Mouse (Mus musculus): ENCODE data around the gene Cbln1.

Gene Cbln1

DNA sequence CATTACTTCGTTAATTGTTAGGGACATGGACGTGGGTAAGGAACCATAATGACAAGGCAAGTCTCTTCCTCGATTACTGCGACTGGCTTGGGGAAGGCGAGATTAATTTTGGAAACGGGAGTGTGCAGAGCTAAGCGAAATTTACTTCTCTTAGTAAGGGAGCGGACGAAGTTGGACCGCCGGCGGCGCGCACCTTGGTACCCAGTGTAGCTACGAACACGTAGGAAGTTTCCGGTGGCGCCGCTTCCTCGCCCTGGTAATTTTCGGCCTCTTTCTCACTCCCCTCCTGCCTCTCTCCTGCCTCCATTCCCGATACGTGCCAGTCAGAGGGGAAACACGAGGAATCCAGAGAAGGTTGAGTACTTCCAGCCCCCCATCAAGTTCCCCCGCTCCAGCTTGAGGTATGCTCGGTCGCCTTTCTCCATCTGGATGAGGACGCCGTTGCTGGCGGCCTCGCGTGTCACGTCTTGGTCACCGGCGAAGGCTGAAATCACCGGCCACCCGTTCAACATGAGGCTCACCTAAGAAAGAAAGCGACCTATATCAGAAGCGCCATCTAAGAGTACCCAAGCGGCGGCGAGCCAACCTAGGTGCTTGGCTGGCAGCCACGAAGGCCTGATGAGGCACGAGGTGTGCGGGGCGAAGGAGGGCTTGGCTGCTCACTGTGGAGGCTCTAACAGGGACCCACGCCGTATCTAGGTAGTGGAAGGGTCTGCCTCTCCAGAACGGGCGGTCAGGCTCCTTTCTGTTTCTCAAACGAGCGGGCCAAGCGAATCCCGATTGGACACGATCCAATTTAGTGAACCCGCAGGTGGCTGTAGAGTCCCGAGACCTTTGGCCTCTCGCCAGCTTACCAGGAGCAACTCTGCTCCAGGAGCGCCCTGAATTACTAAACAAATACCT is 2.2 kb downstream of the Cbln1 start:
- peak in 1 of 2 experiments; percentile 62 for DNase-seq (ENCODE audit: low spot score in 2 of 2)

DNA sequence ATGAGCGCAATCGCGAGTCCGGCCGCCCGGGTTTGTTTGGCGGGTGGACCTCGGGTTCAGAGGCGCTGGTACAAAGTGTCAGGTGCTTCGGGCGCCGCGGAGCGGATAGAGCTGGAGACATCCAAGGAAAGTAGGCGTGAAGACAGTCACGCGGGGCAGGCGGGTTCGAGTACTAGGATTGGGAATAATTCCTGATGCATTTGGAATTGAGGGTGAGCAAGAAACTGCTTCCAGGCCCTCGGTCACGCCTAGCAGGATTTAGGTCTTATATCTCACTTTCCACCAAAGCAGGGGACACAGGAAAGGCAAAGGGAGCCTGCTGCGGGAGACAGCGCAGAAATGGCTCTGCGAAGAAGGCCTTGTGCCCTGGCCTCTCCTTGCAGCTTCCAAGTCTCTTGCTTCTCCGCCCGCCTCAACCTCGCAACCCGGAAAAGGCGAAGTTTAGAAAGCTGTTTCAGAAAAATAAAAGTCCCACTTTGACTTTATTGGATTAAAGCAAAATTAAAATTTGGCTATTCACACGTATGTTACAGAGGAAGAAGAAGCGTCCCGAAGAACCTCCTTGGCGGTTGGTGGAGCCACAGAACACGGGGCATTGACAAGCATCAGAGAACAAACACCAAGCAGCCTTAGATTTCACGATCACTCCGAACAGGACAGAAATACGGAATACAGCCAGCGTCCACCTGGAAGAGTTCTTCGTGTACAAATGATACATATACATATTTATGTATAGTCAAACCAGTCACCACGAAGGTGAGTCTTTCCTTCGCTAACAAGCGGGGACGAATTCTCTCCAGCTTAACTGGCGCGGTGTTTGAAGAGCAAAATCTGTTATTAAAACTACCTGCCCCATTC is 3.2 kb downstream of the Cbln1 start:
- DNase-seq (ENCODE audit: low spot score in 2 of 2): peak in 1 of 2 experiments; percentile 24

- no peak for DNase-seq (ENCODE audit: low spot score in 2 of 2)
Observed at GRCm38 (mm10) chr8:87468416-87468957, 3.9 kb downstream of the Cbln1 start.

DNA sequence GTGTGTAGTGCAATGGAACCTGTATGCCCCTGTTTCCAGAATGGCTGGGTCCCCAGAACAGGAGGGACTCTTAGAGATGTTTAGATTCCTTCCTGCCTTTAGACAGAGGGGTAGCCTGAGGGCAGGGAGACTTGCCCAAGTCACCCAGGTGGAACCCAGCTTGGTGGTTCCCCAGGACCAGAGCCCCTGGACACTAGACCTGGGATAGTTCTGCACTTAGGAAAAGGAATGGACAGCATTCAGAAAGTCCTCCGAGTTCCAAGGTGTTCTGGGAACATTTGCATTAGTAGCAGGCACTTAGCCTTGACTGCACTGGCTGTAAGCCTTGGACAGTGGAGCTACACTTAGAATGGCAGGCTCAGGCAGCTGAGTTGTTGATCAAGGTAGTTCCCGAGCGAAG is 4.5 kb downstream of the Cbln1 start:
- no peak for DNase-seq (ENCODE audit: low spot score in 2 of 2)

DNA sequence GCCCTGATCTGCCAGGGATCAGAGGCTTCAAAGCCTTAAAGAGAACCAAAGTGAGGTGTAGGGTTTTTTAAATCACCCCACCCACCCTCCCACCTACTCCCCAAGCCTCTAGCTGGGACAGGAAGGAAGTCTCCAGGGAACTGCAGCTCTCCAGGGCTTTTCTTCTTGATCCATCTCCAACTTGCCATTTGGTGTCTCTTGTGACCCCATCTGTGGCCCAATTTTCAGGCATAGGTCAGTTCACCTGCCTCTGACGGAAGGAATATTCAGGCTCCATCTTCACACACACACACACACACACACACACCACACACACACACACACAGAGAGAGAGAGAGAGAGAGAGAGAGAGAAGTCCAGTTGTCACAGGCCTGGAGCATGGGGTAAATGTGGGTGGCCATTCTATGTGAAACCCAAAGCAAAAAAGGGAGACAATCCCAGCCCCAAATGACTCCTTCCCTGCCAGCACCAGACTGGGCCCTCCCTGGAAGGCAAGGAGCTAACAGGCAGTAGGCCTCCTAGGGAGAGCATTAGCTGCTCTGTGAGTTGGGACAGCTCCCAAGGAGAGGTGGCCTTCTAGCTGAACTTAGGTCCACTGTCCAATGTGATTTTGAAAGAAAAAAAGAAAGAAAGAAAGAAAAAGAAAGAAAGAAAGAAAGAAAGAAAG is 5.3 kb downstream of the Cbln1 start:
- DNase-seq (ENCODE audit: low spot score in 2 of 2): no peak

- no peak for DNase-seq (ENCODE audit: low spot score in 2 of 2)
Observed at GRCm38 (mm10) chr8:87466335-87466734, 6.1 kb downstream of the Cbln1 start.

DNA sequence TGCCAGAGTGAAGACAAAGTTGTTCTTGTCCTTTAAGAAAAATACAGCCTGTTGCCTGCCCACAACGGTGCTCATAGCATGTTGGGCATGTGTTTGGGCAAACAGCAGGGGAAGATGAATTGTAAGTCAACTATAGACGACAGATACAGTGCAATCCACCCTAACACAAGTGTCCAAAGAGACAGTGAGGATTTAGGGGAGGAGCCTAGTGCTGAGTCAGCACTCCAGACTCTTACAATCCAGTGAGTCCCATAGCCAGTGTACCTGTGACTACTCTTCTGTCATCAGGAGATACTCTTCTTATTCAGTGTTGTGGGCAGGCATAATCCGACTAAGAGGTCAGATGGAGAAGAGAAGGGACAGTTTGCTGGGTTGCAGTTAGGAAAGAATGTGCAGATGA is 8.0 kb downstream of the Cbln1 start:
- no peak for DNase-seq (ENCODE audit: low spot score in 2 of 2)

GRCm38 (mm10) chr8:87461801-87462200 is 10.6 kb downstream of the Cbln1 start:
- DNase-seq (ENCODE audit: low spot score in 2 of 2): no peak

GRCm38 (mm10) chr8:87456949-87457348 is 15.5 kb downstream of the Cbln1 start:
- no peak for DNase-seq (ENCODE audit: low spot score in 2 of 2)

DNA sequence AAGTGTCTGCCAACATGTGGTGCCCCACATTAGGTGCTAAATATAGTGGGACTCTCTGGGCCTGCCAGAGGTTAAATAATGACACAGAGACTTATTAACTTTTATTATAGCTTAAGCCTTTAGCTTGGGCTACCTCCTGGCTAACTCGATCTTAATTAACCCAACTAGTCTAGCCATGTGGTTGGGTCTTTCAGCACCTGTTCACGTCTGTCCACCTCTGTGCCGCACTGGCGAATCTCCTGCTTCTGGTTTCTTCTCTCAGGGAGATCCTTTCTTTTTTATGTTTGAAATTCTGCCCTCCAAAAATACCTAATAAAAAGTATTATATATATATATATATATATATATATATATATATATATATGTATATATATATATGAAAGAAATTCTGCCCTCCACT is 19.6 kb downstream of the Cbln1 start:
- DNase-seq (ENCODE audit: low spot score in 2 of 2): no peak

DNA sequence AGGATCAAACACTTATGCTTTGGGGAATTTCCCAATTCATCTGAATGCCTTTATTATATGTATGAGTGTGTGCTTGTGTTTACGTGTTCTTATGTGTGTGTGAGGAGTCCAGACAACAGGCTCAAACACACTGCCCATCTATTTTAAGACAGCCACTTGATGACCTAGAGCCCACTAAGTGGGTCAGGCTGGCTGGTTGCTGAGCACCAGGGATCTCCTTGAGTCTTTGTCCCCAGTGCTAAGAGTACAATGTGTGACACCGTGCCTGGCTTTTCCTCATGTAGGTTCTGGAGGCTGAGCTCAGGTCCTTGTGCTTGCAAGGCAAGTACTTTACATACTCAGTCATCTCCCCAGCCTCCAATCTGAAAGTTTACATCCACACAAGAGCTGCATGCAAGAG is 20.7 kb downstream of the Cbln1 start:
- no peak for DNase-seq (ENCODE audit: low spot score in 2 of 2)

DNA sequence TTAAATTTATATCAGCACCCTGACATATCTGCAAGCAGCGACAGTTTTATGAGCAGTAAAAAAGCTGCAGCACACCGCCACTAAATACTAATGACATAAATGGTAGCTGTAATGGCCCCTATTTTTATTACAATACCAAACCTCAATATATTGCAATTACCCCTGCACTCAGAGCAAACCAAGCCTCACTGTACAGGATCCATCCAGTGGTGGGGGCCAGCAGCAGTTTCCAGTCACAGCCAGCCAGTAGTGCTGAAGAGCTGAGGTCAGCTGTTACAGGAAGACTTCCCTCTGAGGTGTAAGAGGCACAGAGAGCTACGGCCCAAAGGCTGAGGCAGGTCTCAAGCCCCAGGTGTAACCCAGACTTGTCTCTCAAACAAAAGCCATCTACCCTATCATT is 37.8 kb downstream of the Cbln1 start:
- no peak for DNase-seq (ENCODE audit: low spot score in 2 of 2)

GRCm38 (mm10) chr8:87427188-87427587 is 45.2 kb downstream of the Cbln1 start:
- no peak for DNase-seq (ENCODE audit: low spot score in 2 of 2)

- no peak for DNase-seq (ENCODE audit: low spot score in 2 of 2)
Observed at GRCm38 (mm10) chr8:87424706-87425105, 47.7 kb downstream of the Cbln1 start.

DNA sequence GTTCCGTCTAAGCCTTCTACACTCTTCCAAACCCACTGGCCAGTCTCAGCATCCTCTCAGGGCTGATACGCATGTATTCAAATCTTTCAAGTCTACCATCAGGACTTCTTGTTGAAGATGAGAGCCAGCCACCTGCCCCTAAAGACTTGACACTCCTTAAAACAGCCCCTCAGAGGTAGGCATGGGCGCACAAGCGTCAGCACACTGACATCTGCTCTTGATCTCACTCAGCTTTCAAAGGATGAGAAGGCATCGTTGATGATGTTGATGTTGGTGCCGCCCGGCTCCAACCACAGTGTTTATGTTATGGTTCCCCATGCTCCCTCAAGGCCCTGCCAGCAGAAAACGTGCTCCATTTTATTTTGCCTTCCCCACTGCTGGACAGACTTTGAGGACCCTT is 50.7 kb downstream of the Cbln1 start:
- no peak for DNase-seq (ENCODE audit: low spot score in 2 of 2)
